Mouse (Mus musculus): ENCODE results near the gene Rnf214. TPM values are rescaled to one million over a fixed set of nuclear protein-coding genes. Genes with fewer than 3 reads are reported as not detected.
A peak's percentile ranks its signal among the peaks of the same experiment; 100 is the strongest.

The Rnf214 gene
- polyA plus RNA-seq, 2 experiments = 6.3 to 12.0 TPM

GRCm38 (mm10) chr9:45827663-45828290 lies 78.9 kb downstream of the Rnf214 start:
- peak overlapping the region; percentile 74 to 78 for H3K4me3 ChIP-seq (ENCODE audit: insufficient read depth in 1 of 2, low read depth in 2 of 2, low read length in 2 of 2)
- WGBS (ENCODE audit: insufficient replicate concordance) = 9% methylated on average over 23 of the region's 23 CpGs
- H3K9me3 ChIP-seq (ENCODE audit: control insufficient read depth, low read length) = no peaks in the 10 kb centered on the region
- TF ChIP-seq CTCF (IDR thresholded peaks at IDR 0.05; ENCODE audit: low read depth) = no peak
- TF ChIP-seq EP300 (IDR thresholded peaks at IDR 0.05; ENCODE audit: low read depth) = no peak
- ATAC-seq (ENCODE audit: insufficient read depth) = peak; percentile 52; the same call in 1 of the 2 replicates
- DNase-seq (ENCODE audit: low read depth in 3 of 3, low spot score in 3 of 3) = no peak
- peaks cover 0 to 3% of the 10 kb centered on the region in 2 experiments; a peak in 2 of 4 replicates for H3K4me1 ChIP-seq (replicated peaks; ENCODE audit: control insufficient read depth in 2 of 2, insufficient read depth in 2 of 2, low read length in 1 of 2)
- H3K27me3 ChIP-seq (ENCODE audit: control insufficient read depth, insufficient read depth, low read length) = no peaks in the 10 kb centered on the region
- no peak overlapping the region for H3K27ac ChIP-seq
- H3K4me2 ChIP-seq (ENCODE audit: low read depth) = peak overlapping the region; percentile 91
- H3K9ac ChIP-seq (replicated peaks) = peak overlapping the region; percentile 62
- no peaks in the 10 kb centered on the region for H3K36me3 ChIP-seq (replicated peaks; ENCODE audit: control insufficient read depth, insufficient read depth, low read depth)

GRCm38 (mm10) chr9:45818406-45819011 lies 88.2 kb downstream of the Rnf214 start:
- no peaks in the 10 kb centered on the region for H3K9me3 ChIP-seq (ENCODE audit: control insufficient read depth, low read length)
- H3K9ac ChIP-seq (replicated peaks) = no peak overlapping the region
- no peaks in the 10 kb centered on the region for H3K36me3 ChIP-seq (replicated peaks; ENCODE audit: control insufficient read depth, insufficient read depth, low read depth)
- TF ChIP-seq EP300 (IDR thresholded peaks at IDR 0.05; ENCODE audit: low read depth) (no peak), CTCF (IDR thresholded peaks at IDR 0.05; ENCODE audit: low read depth) (no peak)
- ATAC-seq (ENCODE audit: insufficient read depth) (no peak), DNase-seq (ENCODE audit: low read depth in 3 of 3, low spot score in 3 of 3) (no peak)
- H3K4me1 ChIP-seq (replicated peaks; ENCODE audit: control insufficient read depth in 2 of 2, insufficient read depth in 2 of 2, low read length in 1 of 2) = no peaks in the 10 kb centered on the region
- no peak overlapping the region for H3K4me3 ChIP-seq (ENCODE audit: insufficient read depth in 1 of 2, low read depth in 2 of 2, low read length in 2 of 2)
- H3K4me2 ChIP-seq (ENCODE audit: low read depth) = no peak overlapping the region
- 41% methylated on average over 9 of the region's 9 CpGs for WGBS (ENCODE audit: insufficient replicate concordance)
- no peak overlapping the region for H3K27ac ChIP-seq
- no peaks in the 10 kb centered on the region for H3K27me3 ChIP-seq (ENCODE audit: control insufficient read depth, insufficient read depth, low read length)

GRCm38 (mm10) chr9:45815525-45815924 lies 91.2 kb downstream of the Rnf214 start:
- no peak for TF ChIP-seq EP300 (IDR thresholded peaks at IDR 0.05; ENCODE audit: low read depth)
- TF ChIP-seq CTCF (IDR thresholded peaks at IDR 0.05; ENCODE audit: low read depth) = no peak
- Histone ChIP-seq H3K4me1 (replicated peaks; ENCODE audit: control insufficient read depth in 2 of 2, insufficient read depth in 2 of 2, low read length in 1 of 2) (no peaks in the 10 kb centered on the region), H3K36me3 (replicated peaks; ENCODE audit: control insufficient read depth, insufficient read depth, low read depth) (no peaks in the 10 kb centered on the region), H3K9me3 (ENCODE audit: control insufficient read depth, low read length) (no peaks in the 10 kb centered on the region), H3K27me3 (ENCODE audit: control insufficient read depth, insufficient read depth, low read length) (no peaks in the 10 kb centered on the region), H3K9ac (replicated peaks) (no peak overlapping the region), H3K4me3 (ENCODE audit: insufficient read depth in 1 of 2, low read depth in 2 of 2, low read length in 2 of 2) (no peak overlapping the region), H3K4me2 (ENCODE audit: low read depth) (no peak overlapping the region), H3K27ac (no peak overlapping the region)
- no peak for DNase-seq (ENCODE audit: low read depth in 3 of 3, low spot score in 3 of 3)
- no peak for ATAC-seq (ENCODE audit: insufficient read depth)
- 63% methylated on average over 10 of the region's 10 CpGs for WGBS (ENCODE audit: insufficient replicate concordance)

- ATAC-seq (ENCODE audit: insufficient read depth) (no peak), DNase-seq (ENCODE audit: low read depth in 3 of 3, low spot score in 3 of 3) (no peak)
- Histone ChIP-seq H3K27me3 (ENCODE audit: control insufficient read depth, insufficient read depth, low read length) (no peaks in the 10 kb centered on the region), H3K27ac (no peak overlapping the region), H3K4me3 (ENCODE audit: insufficient read depth in 1 of 2, low read depth in 2 of 2, low read length in 2 of 2) (no peak overlapping the region), H3K36me3 (replicated peaks; ENCODE audit: control insufficient read depth, insufficient read depth, low read depth) (no peaks in the 10 kb centered on the region), H3K9ac (replicated peaks) (no peak overlapping the region), H3K4me2 (ENCODE audit: low read depth) (no peak overlapping the region), H3K9me3 (ENCODE audit: control insufficient read depth, low read length) (no peaks in the 10 kb centered on the region), H3K4me1 (replicated peaks; ENCODE audit: control insufficient read depth in 2 of 2, insufficient read depth in 2 of 2, low read length in 1 of 2) (no peaks in the 10 kb centered on the region)
- TF ChIP-seq CTCF (IDR thresholded peaks at IDR 0.05; ENCODE audit: low read depth) (no peak), EP300 (IDR thresholded peaks at IDR 0.05; ENCODE audit: low read depth) (no peak)
- 81% methylated on average over 9 of the region's 9 CpGs for WGBS (ENCODE audit: insufficient replicate concordance)
These were observed 91.6 kb downstream of the Rnf214 start for GRCm38 (mm10) chr9:45815113-45815512.

Small RNAs within 50 kb of the gene (microRNA-seq; reads per million reads assigned to microRNA genes)
- gene Mir7087 = not detected

Other genes starting within 250 kb of the Rnf214 start
- gene Cep164, start 78.2 kb downstream of the Rnf214 start, polyA plus RNA-seq (2012; rRNA removed) = 4.9 and 5.7 TPM in 2 replicates
- gene Cep164, start 78.2 kb downstream of the Rnf214 start, polyA plus RNA-seq (2014; fragmentation: Nextera tagmentation; extraction: Ambion mirVana) = 3.7 and 4.0 TPM in 2 replicates
- 3.1 and 3.4 TPM in 2 replicates for gene Bace1, start 68.3 kb downstream of the Rnf214 start, polyA plus RNA-seq (2012; rRNA removed)
- 3.6 and 4.2 TPM in 2 replicates for gene Bace1, start 68.3 kb downstream of the Rnf214 start, polyA plus RNA-seq (2014; fragmentation: Nextera tagmentation; extraction: Ambion mirVana)
- gene Pcsk7, start 414 bp downstream of the Rnf214 start, polyA plus RNA-seq (2012; rRNA removed) = 7.3 and 7.7 TPM in 2 replicates
- gene Pcsk7, start 414 bp downstream of the Rnf214 start, polyA plus RNA-seq (2014; fragmentation: Nextera tagmentation; extraction: Ambion mirVana) = 4.9 and 5.0 TPM in 2 replicates
- 5.1 and 6.3 TPM in 2 replicates for gene Tagln, start 29.1 kb upstream of the Rnf214 start, polyA plus RNA-seq (2012; rRNA removed)
- 2.6 and 6.8 TPM in 2 replicates for gene Tagln, start 29.1 kb upstream of the Rnf214 start, polyA plus RNA-seq (2014; fragmentation: Nextera tagmentation; extraction: Ambion mirVana)
- gene Sidt2, start 48.3 kb upstream of the Rnf214 start, polyA plus RNA-seq (2012; rRNA removed) = 20.4 and 26.8 TPM in 2 replicates
- 11.6 and 16.5 TPM in 2 replicates for gene Sidt2, start 48.3 kb upstream of the Rnf214 start, polyA plus RNA-seq (2014; fragmentation: Nextera tagmentation; extraction: Ambion mirVana)
- 13.2 and 23.1 TPM in 2 replicates for gene Pafah1b2, start 105.8 kb upstream of the Rnf214 start, polyA plus RNA-seq (2012; rRNA removed)
- gene Pafah1b2, start 105.8 kb upstream of the Rnf214 start, polyA plus RNA-seq (2014; fragmentation: Nextera tagmentation; extraction: Ambion mirVana) = 59.6 and 65.6 TPM in 2 replicates
- 3.0 and 4.1 TPM in 2 replicates for gene Sik3, start 105.9 kb upstream of the Rnf214 start, polyA plus RNA-seq (2012; rRNA removed)
- 2.1 and 2.4 TPM in 2 replicates for gene Sik3, start 105.9 kb upstream of the Rnf214 start, polyA plus RNA-seq (2014; fragmentation: Nextera tagmentation; extraction: Ambion mirVana)

Data from liver, embryonic 14.5 days (tissue).